Mouse (Mus musculus) myocyte (in vitro differentiated cells): ENCODE data around the gene Emg1. TPM values are rescaled to one million over a fixed set of nuclear protein-coding genes. Genes with fewer than 3 reads are reported as not detected.

Experiments used
- H3K27me3 ChIP-seq: one replicate; pipeline ENCODE4 v1.6.1; 2011; ENCODE audit not compliant: control insufficient read depth, insufficient read depth, insufficient read length
- H3K36me3 ChIP-seq: one replicate; pipeline ENCODE4 v1.6.1; 2011; ENCODE audit not compliant: control insufficient read depth, insufficient read depth
- H3K4me2 ChIP-seq: one replicate; pipeline ENCODE4 v1.6.1; 2011; ENCODE audit warnings: low read depth, control low read depth
- H3K4me3 ChIP-seq: one replicate; pipeline ENCODE4 v1.5.1; 2011; ENCODE audit warnings: mild to moderate bottlenecking, control low read depth, moderate library complexity
- H3K79me2 ChIP-seq: one replicate; pipeline ENCODE4 v1.6.1; 2011; ENCODE audit not compliant: control insufficient read depth, insufficient read depth
- H3ac ChIP-seq: one replicate; pipeline ENCODE4 v1.6.1; 2011; ENCODE audit not compliant: control insufficient read depth, insufficient read length
- CEBPB ChIP-seq: IDR thresholded peaks from 2 replicates; pipeline ENCODE4 v1.6.1; 2011; ENCODE audit warnings: mild to moderate bottlenecking, moderate library complexity; ENCODE audit not compliant: poor library complexity, insufficient read depth, severe bottlenecking
- E2F4 ChIP-seq: IDR thresholded peaks from one replicate; pipeline ENCODE4 v1.6.1; 2011; ENCODE audit warnings: mild to moderate bottlenecking, control low read depth, moderate library complexity; ENCODE audit not compliant: insufficient read depth
- MAX ChIP-seq: IDR thresholded peaks from one replicate; pipeline ENCODE4 v1.6.1; 2011; ENCODE audit warnings: low read depth, mild to moderate bottlenecking, control low read depth
- MYOD1 ChIP-seq, 3 experiments: IDR thresholded peaks; one replicate each; pipeline ENCODE4 v1.6.1; 2011; ENCODE audit warnings: control low read depth in 2 of 3, low read depth in 2 of 3, mild to moderate bottlenecking in 2 of 3, moderate library complexity in 1 of 3; ENCODE audit not compliant: insufficient read length in 2 of 3, control insufficient read depth in 1 of 3
- MYOG ChIP-seq, 3 experiments: IDR thresholded peaks; one replicate each; pipeline ENCODE4 v1.6.1; 2011; ENCODE audit warnings: control low read depth in 2 of 3, low read depth in 2 of 3, mild to moderate bottlenecking in 2 of 3; ENCODE audit not compliant: insufficient read length in 2 of 3, control insufficient read depth in 1 of 3, insufficient read depth in 1 of 3
- POLR2A ChIP-seq: IDR thresholded peaks from one replicate; pipeline ENCODE4 v1.6.1; 2011; ENCODE audit warnings: low read depth, mild to moderate bottlenecking, control low read depth, moderate library complexity; ENCODE audit not compliant: insufficient read length
- POLR2AphosphoS2 ChIP-seq: IDR thresholded peaks from one replicate; pipeline ENCODE4 v1.6.1; 2011; ENCODE audit warnings: low read depth, control low read depth; ENCODE audit not compliant: insufficient read length
- REST ChIP-seq: IDR thresholded peaks from one replicate; pipeline ENCODE4 v1.6.1; 2011; ENCODE audit warnings: mild to moderate bottlenecking, control low read depth, moderate library complexity; ENCODE audit not compliant: insufficient read depth, insufficient read length
- SRF ChIP-seq: IDR thresholded peaks from one replicate; pipeline ENCODE4 v1.6.1; 2011; ENCODE audit warnings: low read depth; ENCODE audit not compliant: control insufficient read depth, insufficient read length
- TCF12 ChIP-seq: IDR thresholded peaks from one replicate; pipeline ENCODE4 v1.6.1; 2011; ENCODE audit warnings: mild to moderate bottlenecking, control low read depth; ENCODE audit not compliant: poor library complexity, insufficient read depth, severe bottlenecking
- TCF3 ChIP-seq: IDR thresholded peaks from one replicate; pipeline ENCODE4 v1.6.1; 2011; ENCODE audit warnings: low read depth, control low read depth; ENCODE audit not compliant: insufficient read length
- USF1 ChIP-seq: IDR thresholded peaks from one replicate; pipeline ENCODE4 v1.6.1; 2011; ENCODE audit warnings: low read depth, mild to moderate bottlenecking, control low read depth, moderate library complexity
- polyA plus RNA-seq: library from polyadenylated mRNA; unstranded; fragments of >200 nt; fragmentation: generic; extraction: Trizol; gene quantifications from one replicate; pipeline ENCODE4 v1.2.1, GENCODE M21; 2012; ENCODE audit warnings: missing spikeins

The Emg1 gene
- polyA plus RNA-seq, 1 experiment: 103 TPM

GRCm38 (mm10) chr6:124699962-124700610 lies 11.9 kb downstream of the Emg1 start:
- peak; percentile 67 for TF ChIP-seq POLR2AphosphoS2
- TF ChIP-seq CEBPB: peak; percentile 89
- peak; percentile 80 for TF ChIP-seq TCF3
- TF ChIP-seq SRF: no peak
- peak; percentile 87 for TF ChIP-seq TCF12
- no peak for TF ChIP-seq USF1
- peak; percentile 74 to 96 (median 81) for TF ChIP-seq MYOG (IDR thresholded peaks at IDR 0.05; ENCODE audit: control insufficient read depth in 1 of 3, insufficient read depth in 1 of 3, insufficient read length in 2 of 3, low read depth in 2 of 3)
- TF ChIP-seq MYOD1 (IDR thresholded peaks at IDR 0.05; ENCODE audit: control insufficient read depth in 1 of 3, insufficient read length in 2 of 3, low read depth in 2 of 3): peak; percentile 65 to 94 (median 81)
- H3K36me3 ChIP-seq: peaks cover 32% of the 10 kb centered on the region
- no peaks in the 10 kb centered on the region for H3K79me2 ChIP-seq
- H3K4me2 ChIP-seq: peak overlapping the region; percentile 53
- H3K4me3 ChIP-seq: no peak overlapping the region
- no peak overlapping the region for H3ac ChIP-seq
- H3K27me3 ChIP-seq: no peaks in the 10 kb centered on the region

GRCm38 (mm10) chr6:124699366-124699765 lies 12.6 kb downstream of the Emg1 start:
- Histone ChIP-seq H3K79me2 (no peaks in the 10 kb centered on the region), H3K4me2 (peak overlapping the region; percentile 53), H3ac (no peak overlapping the region), H3K36me3 (peaks cover 25% of the 10 kb centered on the region), H3K27me3 (no peaks in the 10 kb centered on the region), H3K4me3 (no peak overlapping the region)
- peak; percentile 29 for TF ChIP-seq POLR2AphosphoS2
- no peak for TF ChIP-seq E2F4

- peaks cover 19% of the 10 kb centered on the region for H3K36me3 ChIP-seq
- no peaks in the 10 kb centered on the region for H3K27me3 ChIP-seq
- H3K79me2 ChIP-seq: no peaks in the 10 kb centered on the region
- H3K4me3 ChIP-seq: no peak overlapping the region
- H3K4me2 ChIP-seq: no peak overlapping the region
- TF ChIP-seq CEBPB (no peak), MYOD1 (IDR thresholded peaks at IDR 0.05; ENCODE audit: control insufficient read depth in 1 of 3, insufficient read length in 2 of 3, low read depth in 2 of 3) (no peak), POLR2A (no peak), TCF3 (no peak), E2F4 (no peak), MYOG (IDR thresholded peaks at IDR 0.05; ENCODE audit: control insufficient read depth in 1 of 3, insufficient read depth in 1 of 3, insufficient read length in 2 of 3, low read depth in 2 of 3) (no peak), SRF (no peak), REST (no peak), POLR2AphosphoS2 (no peak), MAX (no peak), TCF12 (no peak)
- no peak overlapping the region for H3ac ChIP-seq
These were observed 13.2 kb downstream of the Emg1 start for GRCm38 (mm10) chr6:124698751-124699150.

GRCm38 (mm10) chr6:124696441-124697150 lies 15.4 kb downstream of the Emg1 start:
- Histone ChIP-seq H3K4me2 (no peak overlapping the region), H3K4me3 (no peak overlapping the region), H3K79me2 (no peaks in the 10 kb centered on the region), H3K27me3 (no peaks in the 10 kb centered on the region), H3K36me3 (no peaks in the 10 kb centered on the region), H3ac (no peak overlapping the region)
- TF ChIP-seq REST: no peak
- TF ChIP-seq SRF: no peak
- TF ChIP-seq MYOD1 (IDR thresholded peaks at IDR 0.05; ENCODE audit: control insufficient read depth in 1 of 3, insufficient read length in 2 of 3, low read depth in 2 of 3): no peak
- TF ChIP-seq CEBPB: no peak
- TF ChIP-seq USF1: no peak
- no peak for TF ChIP-seq MYOG (IDR thresholded peaks at IDR 0.05; ENCODE audit: control insufficient read depth in 1 of 3, insufficient read depth in 1 of 3, insufficient read length in 2 of 3, low read depth in 2 of 3)
- no peak for TF ChIP-seq E2F4
- no peak for TF ChIP-seq MAX
- TF ChIP-seq POLR2A: no peak
- no peak for TF ChIP-seq TCF3
- no peak for TF ChIP-seq POLR2AphosphoS2
- no peak for TF ChIP-seq TCF12
